Mouse (Mus musculus) right cerebral cortex, postnatal 14 days (tissue): ENCODE measurements around the gene Rnasel.
"Not testable (repeated sequence)": the region's sequence is repeated elsewhere in the genome, so short reads cannot be mapped to it uniquely, and the experiment has no call there.

Experiments used
- DNase-seq: peaks from one replicate; pipeline ENCODE4 v3.0.0; 2022

Rnasel gene

GRCm38 (mm10) chr1:153737101-153738085 is 11.8 kb upstream of the Rnasel start:
- peak; percentile 9 for DNase-seq

GRCm38 (mm10) chr1:153739437-153740015 is 9.7 kb upstream of the Rnasel start:
- DNase-seq, result no peak

- peak; percentile 65 for DNase-seq
Measured at GRCm38 (mm10) chr1:153740145-153740544, 9.1 kb upstream of the Rnasel start, which contains the start of gene Rgs16. Gene Rgs16 (plus strand): TSS chr1:153740349.

- no peak for DNase-seq
Measured at GRCm38 (mm10) chr1:153740775-153741400, 8.3 kb upstream of the Rnasel start.

- DNase-seq, result no peak
Measured at GRCm38 (mm10) chr1:153741551-153742316, 7.5 kb upstream of the Rnasel start.

GRCm38 (mm10) chr1:153742374-153743155 is 6.7 kb upstream of the Rnasel start:
- peak; percentile 86 for DNase-seq

GRCm38 (mm10) chr1:153746119-153746670 is 3.0 kb upstream of the Rnasel start:
- DNase-seq, result no peak

- peak; percentile 74 for DNase-seq
Measured at GRCm38 (mm10) chr1:153746728-153747127, 2.5 kb upstream of the Rnasel start.

GRCm38 (mm10) chr1:153747861-153748530 is 1.2 kb upstream of the Rnasel start:
- no peak for DNase-seq

GRCm38 (mm10) chr1:153748549-153748948 is 677 bp upstream of the Rnasel start:
- no peak for DNase-seq

- no peak for DNase-seq
Measured at GRCm38 (mm10) chr1:153750054-153750453, 828 bp downstream of the Rnasel start.

- no peak for DNase-seq
Measured at GRCm38 (mm10) chr1:153751763-153752301, 2.6 kb downstream of the Rnasel start.

- DNase-seq, result no peak
Measured at GRCm38 (mm10) chr1:153752521-153752920, 3.3 kb downstream of the Rnasel start.

GRCm38 (mm10) chr1:153753725-153754464 is 4.7 kb downstream of the Rnasel start:
- DNase-seq, result no peak

GRCm38 (mm10) chr1:153764136-153764535 is 14.9 kb downstream of the Rnasel start:
- DNase-seq, result no peak

- no peak for DNase-seq
Measured at GRCm38 (mm10) chr1:153766298-153766697, 17.1 kb downstream of the Rnasel start.

- no peak for DNase-seq
Measured at GRCm38 (mm10) chr1:153767281-153767680, 18.1 kb downstream of the Rnasel start.

GRCm38 (mm10) chr1:153768465-153768864 is 19.2 kb downstream of the Rnasel start:
- DNase-seq, result no peak

GRCm38 (mm10) chr1:153769571-153769970 is 20.3 kb downstream of the Rnasel start:
- DNase-seq, result not testable (repeated sequence)
